Mouse (Mus musculus): ENCODE measurements at regions not wholly inside any gene's neighbourhood (a gene's known extent, or its start where the extent isn't known, plus 50 kb on each side); places are given as distances from the start of the nearest gene placed in this dataset.
"Not testable (repeated sequence)": the region's sequence is repeated elsewhere in the genome, so short reads cannot be mapped to it uniquely, and the experiment has no call there.

DNA sequence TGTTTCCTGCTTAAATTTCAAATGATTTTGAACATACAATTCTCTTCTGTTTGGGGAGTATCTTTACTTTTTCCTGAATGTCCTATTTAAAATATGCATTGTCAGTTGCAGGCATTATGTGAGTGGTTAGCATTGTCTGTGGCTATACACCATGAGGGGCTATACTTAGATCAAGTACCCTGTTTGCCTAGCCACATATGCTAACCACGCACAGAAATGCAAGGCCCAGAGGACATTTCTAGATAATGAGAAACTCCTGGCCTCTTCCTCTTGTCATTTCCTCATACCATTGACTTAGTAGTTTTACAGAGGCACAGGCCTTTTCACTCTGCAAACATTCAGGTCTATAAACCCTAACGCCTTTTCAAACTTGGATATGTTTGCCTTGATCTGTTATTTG is 267.1 kb upstream of the Ift57 start:
- H3K27ac ChIP-seq (replicated peaks): no peak overlapping the region
- no peak overlapping the region for H3K4me3 ChIP-seq
- no peaks in the 10 kb centered on the region for H3K9me3 ChIP-seq
- H3K4me2 ChIP-seq: no peak overlapping the region
- H3K4me1 ChIP-seq: no peaks in the 10 kb centered on the region
- 43% methylated on average over 2 of the region's 2 CpGs for WGBS
- H3K27me3 ChIP-seq (replicated peaks): no peaks in the 10 kb centered on the region
- no peak for ATAC-seq (ENCODE audit: extremely low read depth, insufficient number of reproducible peaks, low FRiP score, low TSS enrichment)
- H3K9ac ChIP-seq: no peak overlapping the region
- no peaks in the 10 kb centered on the region for H3K36me3 ChIP-seq

DNA sequence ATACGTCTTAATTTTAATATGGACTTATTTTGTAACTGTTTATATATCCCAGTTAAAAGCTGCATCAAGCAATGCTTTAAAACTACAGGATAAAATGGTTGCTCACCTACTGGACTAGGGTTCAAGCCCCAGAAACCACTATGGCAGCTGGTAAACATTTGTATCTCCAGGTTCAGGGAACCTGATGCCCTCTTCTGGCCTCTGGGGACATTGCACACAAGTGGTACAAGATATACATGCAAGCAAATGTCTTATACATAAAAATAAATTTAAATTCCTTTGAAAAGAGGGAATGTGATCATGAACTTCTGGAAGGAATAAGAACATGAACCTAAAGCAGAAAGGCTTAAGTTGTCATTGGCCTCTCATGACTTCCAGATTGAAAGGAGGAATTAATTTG is 257.8 kb upstream of the Ift57 start:
- H3K9ac ChIP-seq: no peak overlapping the region
- H3K27me3 ChIP-seq (replicated peaks): no peaks in the 10 kb centered on the region
- H3K4me1 ChIP-seq: no peaks in the 10 kb centered on the region
- H3K9me3 ChIP-seq: no peaks in the 10 kb centered on the region
- H3K4me2 ChIP-seq: no peak overlapping the region
- no peak for ATAC-seq (ENCODE audit: extremely low read depth, insufficient number of reproducible peaks, low FRiP score, low TSS enrichment)
- no peaks in the 10 kb centered on the region for H3K36me3 ChIP-seq
- H3K4me3 ChIP-seq: no peak overlapping the region
- no peak overlapping the region for H3K27ac ChIP-seq (replicated peaks)
- 67% methylated on average over 1 of the region's 1 CpGs for WGBS

DNA sequence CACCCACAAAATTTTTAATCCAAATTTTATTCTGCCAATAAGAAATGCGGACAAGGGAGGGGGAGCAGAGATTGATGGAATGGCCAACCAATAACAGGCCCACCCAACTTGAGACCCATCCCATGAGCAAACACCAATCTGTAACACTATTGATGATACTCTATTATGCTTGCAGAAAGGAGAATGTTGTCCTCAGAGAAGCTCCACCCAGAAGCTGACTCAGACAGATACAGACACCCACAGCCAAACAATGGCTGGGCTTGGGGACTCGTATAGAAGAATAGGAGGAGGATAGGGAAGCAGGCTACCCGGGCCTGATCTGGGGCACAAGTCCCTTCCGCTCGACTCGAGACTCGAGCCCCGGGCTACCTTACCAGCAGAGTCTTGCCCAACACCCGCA is 251.7 kb upstream of the Ift57 start:
- H3K27me3 ChIP-seq (replicated peaks); H3K4me1 ChIP-seq; H3K4me2 ChIP-seq; H3K4me3 ChIP-seq; H3K27ac ChIP-seq (replicated peaks); H3K9ac ChIP-seq; ATAC-seq (ENCODE audit: extremely low read depth, insufficient number of reproducible peaks, low FRiP score, low TSS enrichment); H3K9me3 ChIP-seq; H3K36me3 ChIP-seq: not testable (repeated sequence)
- 86% methylated on average over 9 of the region's 9 CpGs for WGBS

DNA sequence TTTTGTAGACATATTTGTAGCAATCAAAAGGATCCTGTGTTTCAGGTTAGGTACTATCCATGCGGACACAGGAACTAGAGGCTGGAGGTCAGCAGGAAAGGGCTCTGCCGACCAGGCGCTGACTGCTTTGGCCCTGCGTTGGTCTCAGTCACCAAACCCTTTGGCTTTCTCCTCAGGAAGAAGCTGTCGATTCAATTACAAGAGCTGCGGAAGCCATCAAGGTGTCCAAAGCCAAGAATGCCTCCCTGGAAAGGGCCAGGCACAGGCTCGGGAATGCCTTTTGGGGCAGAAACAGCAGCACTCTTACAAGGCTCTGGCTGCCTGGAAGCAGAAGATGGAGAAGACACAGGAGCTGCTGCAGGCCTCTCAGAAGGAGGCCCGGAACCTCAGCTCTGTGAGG is 205.2 kb upstream of the Ift57 start:
- 78% methylated on average over 8 of the region's 8 CpGs for WGBS
- no peaks in the 10 kb centered on the region for H3K36me3 ChIP-seq
- ATAC-seq (ENCODE audit: extremely low read depth, insufficient number of reproducible peaks, low FRiP score, low TSS enrichment): no peak

DNA sequence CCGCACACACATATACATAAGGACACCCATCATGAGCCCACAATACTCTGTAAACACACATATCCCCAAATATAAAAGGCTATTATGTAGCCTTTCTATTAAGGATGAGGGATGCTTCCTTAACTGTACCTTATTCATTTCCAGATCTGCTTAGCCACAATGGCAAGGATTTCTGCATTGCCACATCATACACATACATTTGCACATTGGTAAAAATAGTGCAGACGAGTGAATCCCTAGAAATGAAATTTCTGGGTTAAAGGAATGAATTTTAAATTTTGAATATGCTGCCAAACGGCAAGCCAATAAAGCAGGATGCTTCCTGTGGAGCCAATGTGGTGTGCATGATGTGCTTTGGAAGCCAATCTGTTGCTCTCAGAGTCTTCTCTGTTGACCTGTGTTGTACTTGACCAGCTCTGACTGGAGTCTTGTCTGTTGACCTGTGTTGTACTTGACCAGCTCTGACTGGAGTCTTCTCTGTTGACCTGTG is 201.5 kb upstream of the Ift57 start:
- Histone ChIP-seq H3K4me1 (no peaks in the 10 kb centered on the region), H3K4me3 (no peak overlapping the region), H3K9ac (no peak overlapping the region), H3K36me3 (no peaks in the 10 kb centered on the region), H3K27me3 (replicated peaks) (no peaks in the 10 kb centered on the region), H3K9me3 (no peaks in the 10 kb centered on the region), H3K27ac (replicated peaks) (no peak overlapping the region), H3K4me2 (no peak overlapping the region)
- WGBS: 77% methylated on average over 3 of the region's 3 CpGs
- no peak for ATAC-seq (ENCODE audit: extremely low read depth, insufficient number of reproducible peaks, low FRiP score, low TSS enrichment)

More for the DNA sequence above, 205.2 kb upstream of the Ift57 start:
- H3K4me1 ChIP-seq: no peaks in the 10 kb centered on the region
- no peak overlapping the region for H3K4me3 ChIP-seq
- H3K27ac ChIP-seq (replicated peaks): no peak overlapping the region
- no peaks in the 10 kb centered on the region for H3K9me3 ChIP-seq
- H3K27me3 ChIP-seq (replicated peaks): no peaks in the 10 kb centered on the region
- H3K4me2 ChIP-seq: no peak overlapping the region
- no peak overlapping the region for H3K9ac ChIP-seq

DNA sequence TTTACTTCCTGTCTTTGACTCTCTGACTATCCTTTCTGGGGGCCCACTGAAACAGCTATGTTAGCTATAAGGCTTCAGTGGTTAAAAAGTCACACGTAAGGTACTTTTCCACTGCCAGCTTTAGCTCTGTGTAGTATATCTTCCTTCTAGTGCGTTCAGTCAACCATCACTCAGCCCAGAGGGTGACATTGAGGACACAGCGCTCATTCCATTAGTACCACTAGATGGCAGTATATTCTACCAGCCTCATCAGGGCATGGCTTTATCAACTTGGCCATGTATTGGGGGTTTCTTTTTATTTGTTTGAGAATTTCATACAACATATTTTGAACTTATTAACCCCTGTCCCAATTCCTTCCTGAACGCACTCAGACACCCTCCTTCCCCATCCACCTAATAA is 198.2 kb upstream of the Ift57 start:
- Histone ChIP-seq H3K9ac (no peak overlapping the region), H3K9me3 (no peaks in the 10 kb centered on the region), H3K4me2 (no peak overlapping the region), H3K27ac (replicated peaks) (no peak overlapping the region), H3K4me3 (no peak overlapping the region), H3K4me1 (peaks cover 10% of the 10 kb centered on the region; the same call in 1 of the 2 replicates), H3K27me3 (replicated peaks) (no peaks in the 10 kb centered on the region), H3K36me3 (no peaks in the 10 kb centered on the region)
- 25% methylated on average over 4 of the region's 4 CpGs for WGBS
- ATAC-seq (ENCODE audit: extremely low read depth, insufficient number of reproducible peaks, low FRiP score, low TSS enrichment): no peak

DNA sequence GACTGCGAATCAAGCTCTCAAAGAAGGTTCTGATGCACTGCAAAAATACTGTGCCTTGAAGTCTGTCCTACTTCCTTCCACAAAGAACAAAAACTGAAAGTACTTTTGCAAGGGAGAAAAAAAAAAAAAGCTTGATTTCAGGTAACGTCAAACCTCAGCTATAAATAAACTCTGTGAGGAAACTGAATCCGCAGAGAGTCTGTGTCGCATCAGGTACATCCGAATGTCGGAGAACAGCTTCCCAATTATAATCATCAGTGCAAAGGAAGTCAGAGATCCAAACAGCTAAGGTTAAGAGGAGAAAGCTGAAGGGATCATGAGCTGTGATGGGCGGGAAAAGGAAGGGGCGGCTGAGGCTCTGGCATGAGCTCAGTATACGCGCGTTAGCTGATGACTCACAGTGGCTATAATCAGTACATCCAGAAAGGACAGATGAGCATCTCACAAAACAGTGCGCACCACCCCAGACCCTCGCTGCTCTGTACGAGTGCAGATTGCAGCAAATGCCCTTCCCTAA is 195.1 kb upstream of the Ift57 start:
- H3K27me3 ChIP-seq (replicated peaks): no peaks in the 10 kb centered on the region
- H3K4me3 ChIP-seq: no peak overlapping the region
- no peak overlapping the region for H3K9ac ChIP-seq
- no peaks in the 10 kb centered on the region for H3K9me3 ChIP-seq
- no peak for ATAC-seq (ENCODE audit: extremely low read depth, insufficient number of reproducible peaks, low FRiP score, low TSS enrichment)
- peaks cover 10% of the 10 kb centered on the region; the same call in 1 of the 2 replicates for H3K4me1 ChIP-seq
- no peak overlapping the region for H3K27ac ChIP-seq (replicated peaks)
- peak overlapping the region; percentile 35 for H3K4me2 ChIP-seq
- 52% methylated on average over 14 of the region's 14 CpGs for WGBS
- no peaks in the 10 kb centered on the region for H3K36me3 ChIP-seq

DNA sequence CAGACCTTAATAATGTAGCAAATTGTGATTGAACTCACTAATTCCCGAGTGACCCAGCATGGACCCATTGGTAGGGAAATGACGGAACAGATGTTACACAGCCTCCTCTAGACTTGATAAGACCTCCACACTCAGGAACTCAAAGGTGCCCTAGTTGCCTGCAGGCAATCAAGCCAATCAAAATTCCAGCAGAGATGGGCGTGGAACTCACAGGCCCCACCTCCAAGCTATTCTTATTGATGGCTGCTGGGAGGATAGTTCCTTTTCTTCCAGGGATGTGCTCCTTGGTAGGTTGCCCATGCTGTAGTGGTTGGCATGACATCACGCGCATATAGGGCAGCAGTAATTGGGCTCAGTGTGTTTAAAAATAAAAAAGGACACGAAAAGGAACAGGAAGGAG is 194.4 kb upstream of the Ift57 start:
- no peaks in the 10 kb centered on the region for H3K9me3 ChIP-seq
- H3K27me3 ChIP-seq (replicated peaks): no peaks in the 10 kb centered on the region
- 80% methylated on average over 6 of the region's 6 CpGs for WGBS
- H3K4me2 ChIP-seq: no peak overlapping the region
- no peak overlapping the region for H3K27ac ChIP-seq (replicated peaks)
- H3K4me1 ChIP-seq: peaks cover 10% of the 10 kb centered on the region; the same call in 1 of the 2 replicates
- no peaks in the 10 kb centered on the region for H3K36me3 ChIP-seq
- no peak overlapping the region for H3K9ac ChIP-seq
- no peak overlapping the region for H3K4me3 ChIP-seq
- ATAC-seq (ENCODE audit: extremely low read depth, insufficient number of reproducible peaks, low FRiP score, low TSS enrichment): no peak

DNA sequence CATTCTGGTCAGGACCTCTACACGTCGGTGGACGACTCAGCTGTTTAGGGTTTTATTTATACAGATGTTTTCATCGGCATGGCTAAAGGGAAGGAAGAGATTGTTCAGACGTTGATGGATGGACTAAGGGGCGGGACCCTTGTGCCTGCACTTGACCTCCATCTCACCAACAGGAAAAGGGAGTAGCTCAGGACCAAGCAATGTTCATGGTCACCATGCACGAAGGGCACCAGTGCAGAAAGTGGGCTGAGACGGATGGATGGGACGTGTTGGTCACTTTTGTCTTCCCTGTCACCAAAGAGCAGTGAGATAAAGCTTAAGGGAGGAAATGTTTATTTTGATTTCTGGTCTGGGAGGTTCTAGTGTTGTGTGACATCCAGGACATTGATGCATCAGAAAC is 193.8 kb upstream of the Ift57 start:
- H3K27me3 ChIP-seq (replicated peaks): no peaks in the 10 kb centered on the region
- WGBS: 64% methylated on average over 9 of the region's 9 CpGs
- H3K9me3 ChIP-seq: no peaks in the 10 kb centered on the region
- no peak for ATAC-seq (ENCODE audit: extremely low read depth, insufficient number of reproducible peaks, low FRiP score, low TSS enrichment)
- no peak overlapping the region for H3K9ac ChIP-seq
- no peak overlapping the region for H3K4me2 ChIP-seq
- H3K4me3 ChIP-seq: no peak overlapping the region
- no peaks in the 10 kb centered on the region for H3K36me3 ChIP-seq
- H3K27ac ChIP-seq (replicated peaks): no peak overlapping the region
- H3K4me1 ChIP-seq: peaks cover 10% of the 10 kb centered on the region; the same call in 1 of the 2 replicates

DNA sequence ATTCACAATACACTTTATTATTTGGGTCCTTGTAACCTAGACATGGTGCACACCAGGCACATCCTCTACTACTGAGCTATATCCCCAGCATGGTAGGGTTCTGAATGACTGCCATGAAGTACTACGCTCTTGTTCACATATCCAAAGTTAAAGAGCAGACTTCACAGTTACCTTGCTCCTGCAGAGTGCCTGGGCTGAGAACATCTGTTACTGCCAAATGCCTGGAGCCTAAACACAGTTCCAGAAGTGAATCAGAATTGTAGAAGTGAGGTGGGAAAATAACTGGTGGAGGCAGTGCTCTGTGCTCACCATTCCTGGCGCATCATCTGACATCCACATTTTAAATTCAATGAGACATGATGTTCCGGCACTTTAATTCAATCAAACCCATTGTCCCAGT is 180.2 kb upstream of the Ift57 start:
- H3K36me3 ChIP-seq: no peaks in the 10 kb centered on the region
- WGBS: 86% methylated on average over 3 of the region's 3 CpGs
- H3K4me3 ChIP-seq: no peak overlapping the region
- no peak overlapping the region for H3K27ac ChIP-seq (replicated peaks)
- H3K4me1 ChIP-seq: peaks cover 18% of the 10 kb centered on the region
- H3K9me3 ChIP-seq: no peaks in the 10 kb centered on the region
- no peak overlapping the region for H3K9ac ChIP-seq
- H3K27me3 ChIP-seq (replicated peaks): 0 out of 2 replicates have a peak, but pooled peaks cover 2% of the 10 kb centered on the region
- ATAC-seq (ENCODE audit: extremely low read depth, insufficient number of reproducible peaks, low FRiP score, low TSS enrichment): no peak
- no peak overlapping the region for H3K4me2 ChIP-seq

DNA sequence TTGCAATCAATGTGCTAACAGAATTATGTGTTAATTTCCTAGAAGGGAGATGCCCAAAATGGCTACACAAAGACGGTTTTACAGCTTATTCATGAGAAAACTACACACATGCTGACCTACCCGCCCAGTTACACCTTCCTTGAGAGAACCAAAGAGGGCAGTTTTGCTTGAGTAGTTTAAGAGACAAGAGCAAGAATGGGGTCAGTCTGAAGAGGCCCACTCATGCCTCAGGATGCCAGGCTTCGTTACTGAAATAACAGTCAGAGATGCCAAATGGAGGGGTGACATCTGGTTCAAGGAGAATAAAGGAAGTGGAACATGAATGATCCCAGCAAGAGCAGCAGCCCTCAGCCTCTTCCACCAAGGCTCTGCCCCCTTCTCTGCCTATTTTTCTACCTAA is 178.6 kb upstream of the Ift57 start:
- Histone ChIP-seq H3K4me1 (peaks cover 18% of the 10 kb centered on the region), H3K27ac (replicated peaks) (no peak overlapping the region), H3K36me3 (no peaks in the 10 kb centered on the region), H3K27me3 (replicated peaks) (no peaks in the 10 kb centered on the region; the same call in 1 of the 2 replicates), H3K9me3 (no peaks in the 10 kb centered on the region), H3K4me2 (no peak overlapping the region), H3K9ac (no peak overlapping the region), H3K4me3 (no peak overlapping the region)
- no peak for ATAC-seq (ENCODE audit: extremely low read depth, insufficient number of reproducible peaks, low FRiP score, low TSS enrichment)
- 69% methylated on average over 3 of the region's 3 CpGs for WGBS

DNA sequence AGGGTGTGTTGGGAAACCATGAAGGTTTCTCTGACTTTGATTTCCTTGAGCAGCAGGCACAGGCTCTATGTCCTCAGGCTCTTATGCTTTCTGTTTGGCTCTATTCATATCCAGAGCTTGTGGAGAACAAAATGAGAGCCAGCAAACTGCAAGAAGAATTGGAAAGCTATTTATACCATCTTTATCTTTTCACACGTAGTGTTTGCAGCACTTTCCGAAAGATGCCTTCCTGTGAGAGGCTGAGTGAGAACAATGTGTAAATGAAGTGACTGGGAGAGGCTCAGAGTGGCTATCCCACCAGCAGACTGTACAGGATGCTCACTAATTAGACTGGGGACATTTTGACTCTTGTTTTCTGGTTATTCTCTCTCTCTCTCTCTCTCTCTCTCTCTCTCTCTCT is 177.3 kb upstream of the Ift57 start:
- H3K4me3 ChIP-seq: no peak overlapping the region
- peak overlapping the region; percentile 83 for H3K27ac ChIP-seq (replicated peaks)
- WGBS: 8% methylated on average over 2 of the region's 2 CpGs
- H3K9ac ChIP-seq: no peak overlapping the region
- H3K4me2 ChIP-seq: peak overlapping the region; percentile 35
- H3K27me3 ChIP-seq (replicated peaks): no peaks in the 10 kb centered on the region; the same call in 1 of the 2 replicates
- peaks cover 18% of the 10 kb centered on the region for H3K4me1 ChIP-seq
- no peaks in the 10 kb centered on the region for H3K9me3 ChIP-seq
- no peak for ATAC-seq (ENCODE audit: extremely low read depth, insufficient number of reproducible peaks, low FRiP score, low TSS enrichment)
- H3K36me3 ChIP-seq: no peaks in the 10 kb centered on the region
